Mouse (Mus musculus): ENCODE data around the gene Rpl3.

DNA sequence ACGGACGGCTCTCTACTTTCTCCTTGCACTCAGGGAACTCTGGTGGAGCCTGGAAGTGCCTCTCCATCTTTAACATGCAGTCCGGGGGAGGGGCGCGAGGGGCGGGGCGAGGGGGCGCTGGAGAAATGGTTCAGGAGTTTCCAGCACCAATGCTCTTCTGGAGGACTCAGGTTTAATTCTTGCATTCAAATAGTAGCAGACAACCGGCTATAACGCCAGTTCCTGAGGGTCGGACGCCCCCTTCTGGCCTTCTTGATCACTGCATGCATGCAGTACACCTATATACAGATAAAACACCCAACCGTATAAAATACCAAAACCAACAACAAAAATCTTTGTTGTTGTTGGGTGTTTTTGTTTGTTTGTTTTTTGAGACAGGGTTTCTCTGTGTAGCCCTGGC is 26.3 kb downstream of the Rpl3 start:
- TF ChIP-seq CTCF (IDR thresholded peaks at IDR 0.05; ENCODE audit: borderline replicate concordance, insufficient read depth, low read depth, low read length) = peak; percentile 33; the same call in 1 of the 2 replicates
- no peak for TF ChIP-seq POLR2A (IDR thresholded peaks at IDR 0.05; ENCODE audit: borderline replicate concordance, insufficient read depth, low read length)

Measured in cerebellum, adult 2 months (tissue).